Mouse (Mus musculus) kidney, postnatal 10 days (tissue): ENCODE results near the gene Pfkfb3.
A peak's percentile ranks its signal among the peaks of the same experiment; 100 is the strongest.
"Not testable (repeated sequence)": the region's sequence is repeated elsewhere in the genome, so short reads cannot be mapped to it uniquely, and the experiment has no call there.

Experiments used
- DNase-seq: peaks from one replicate; pipeline ENCODE4 v3.0.0; 2021; ENCODE audit warnings: mixed read lengths

Pfkfb3 gene

GRCm38 (mm10) chr2:11547609-11548008, 6.3 kb downstream of the Pfkfb3 start:
- DNase-seq, result no peak

GRCm38 (mm10) chr2:11546091-11546490, 7.8 kb downstream of the Pfkfb3 start:
- DNase-seq, result peak; percentile 70

- DNase-seq, result peak; percentile 9
Measured at GRCm38 (mm10) chr2:11545380-11545779, 8.5 kb downstream of the Pfkfb3 start.

GRCm38 (mm10) chr2:11544342-11544741, 9.5 kb downstream of the Pfkfb3 start:
- peak; percentile 7 for DNase-seq

GRCm38 (mm10) chr2:11543158-11543557, 10.7 kb downstream of the Pfkfb3 start:
- peak; percentile 12 for DNase-seq

DNA sequence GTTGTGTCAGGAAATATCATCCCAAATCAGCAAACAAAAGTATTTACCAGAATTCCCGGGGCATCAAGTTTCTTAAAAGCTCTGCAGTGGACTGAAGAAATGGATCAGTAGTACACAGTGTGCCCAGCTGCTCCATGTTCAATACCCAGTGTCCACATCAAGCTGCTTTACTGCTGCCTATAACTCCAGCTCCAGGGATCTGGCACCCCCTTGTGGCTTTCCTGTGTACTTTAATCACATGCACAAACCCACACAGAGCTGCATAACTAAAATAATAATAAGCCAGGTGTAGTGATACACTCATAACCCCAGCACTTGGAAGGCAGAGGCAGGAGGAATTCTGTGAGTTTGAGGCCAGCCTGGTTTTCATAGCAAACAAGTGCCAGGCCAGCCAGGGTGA, 11.2 kb downstream of the Pfkfb3 start:
- DNase-seq, result peak; percentile 87

GRCm38 (mm10) chr2:11542121-11542520, 11.8 kb downstream of the Pfkfb3 start:
- no peak for DNase-seq

DNA sequence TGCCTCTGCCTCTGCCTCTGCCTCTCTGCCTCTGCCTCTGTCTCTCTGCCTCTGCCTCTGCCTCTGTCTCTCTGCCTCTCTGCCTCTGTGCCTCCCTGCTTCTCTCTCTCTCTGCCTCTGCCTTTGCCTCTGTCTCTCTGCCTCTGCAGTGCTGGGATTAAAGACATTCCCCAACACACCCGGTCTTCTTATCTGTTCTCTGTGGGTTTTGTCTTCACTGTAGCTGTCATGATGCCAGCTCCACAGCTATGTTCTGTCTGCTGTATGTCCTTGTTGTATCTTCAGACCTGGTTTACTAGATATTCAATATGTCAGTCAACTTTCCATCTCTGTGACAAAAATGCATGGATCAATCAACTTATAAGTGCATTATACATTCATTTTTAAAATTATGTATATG, 12.3 kb downstream of the Pfkfb3 start:
- DNase-seq, result not testable (repeated sequence)

DNA sequence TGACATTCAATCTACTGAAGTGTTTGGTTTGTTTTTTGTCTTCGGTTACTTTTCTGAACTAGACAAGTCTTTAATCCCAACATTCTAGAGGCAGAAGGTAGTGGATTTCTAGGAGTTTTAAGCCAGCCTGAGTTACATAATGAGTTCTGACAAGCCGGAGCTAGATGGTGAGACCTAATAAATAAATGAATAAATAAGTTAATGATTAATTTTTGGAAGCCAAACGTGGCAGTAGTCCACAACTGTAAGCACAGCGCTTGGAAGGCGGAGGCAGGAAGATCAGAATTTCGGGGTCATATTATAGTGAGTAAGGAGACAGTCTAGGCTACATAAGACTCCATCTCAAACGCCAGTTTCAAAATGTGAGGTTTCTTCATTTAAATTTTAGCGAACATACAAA, 17.9 kb downstream of the Pfkfb3 start:
- no peak for DNase-seq

- DNase-seq, result peak; percentile 98
Measured at GRCm38 (mm10) chr2:11535412-11535928, 18.4 kb downstream of the Pfkfb3 start.

- DNase-seq, result no peak
Measured at GRCm38 (mm10) chr2:11534826-11535225, 19.1 kb downstream of the Pfkfb3 start.

- no peak for DNase-seq
Measured at GRCm38 (mm10) chr2:11530101-11530500, 23.8 kb downstream of the Pfkfb3 start.

- no peak for DNase-seq
Measured at GRCm38 (mm10) chr2:11526063-11526462, 27.8 kb downstream of the Pfkfb3 start.

GRCm38 (mm10) chr2:11524736-11525135, 29.1 kb downstream of the Pfkfb3 start:
- DNase-seq, result no peak

DNA sequence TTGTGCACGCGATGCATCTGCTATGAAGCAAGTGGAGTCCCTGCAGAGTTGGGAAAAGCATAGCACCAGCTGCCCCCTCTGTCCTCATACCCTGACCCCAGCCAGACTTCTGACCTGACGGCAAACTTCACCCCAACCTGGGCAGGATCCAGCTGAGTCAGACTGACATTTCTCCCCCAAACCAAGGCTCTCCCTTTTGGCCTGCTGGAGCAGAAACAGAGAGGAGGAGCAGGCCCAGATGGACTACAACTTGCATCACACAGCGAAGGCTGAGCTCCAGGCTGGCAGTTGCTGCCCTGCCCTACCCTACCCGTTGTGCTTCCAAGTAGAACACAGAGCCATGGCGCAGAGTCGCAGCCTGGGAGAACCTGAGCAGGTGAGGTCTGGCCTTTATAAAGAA, 32.1 kb downstream of the Pfkfb3 start:
- no peak for DNase-seq

DNA sequence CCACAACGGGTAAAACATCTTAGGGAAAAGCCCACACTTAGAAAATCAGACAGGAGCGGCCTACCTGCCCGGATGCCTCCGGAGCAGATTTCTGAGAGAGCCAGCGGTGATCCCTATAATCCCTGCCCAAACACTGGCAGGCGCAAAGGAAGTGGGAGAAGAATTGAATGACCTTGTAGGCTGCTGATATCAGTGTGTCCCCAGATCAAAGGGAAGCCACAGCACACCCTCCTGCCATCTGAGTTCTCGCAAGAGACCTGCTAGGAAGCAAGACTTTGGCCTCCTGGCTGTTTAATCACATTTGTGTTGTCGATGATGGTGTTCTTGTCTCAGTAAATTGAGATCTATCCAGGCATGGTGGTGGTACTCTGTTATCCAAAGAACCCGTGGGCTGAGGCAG, 33.1 kb downstream of the Pfkfb3 start:
- no peak for DNase-seq

- no peak for DNase-seq
Measured at GRCm38 (mm10) chr2:11515828-11516227, 38.0 kb downstream of the Pfkfb3 start.

DNA sequence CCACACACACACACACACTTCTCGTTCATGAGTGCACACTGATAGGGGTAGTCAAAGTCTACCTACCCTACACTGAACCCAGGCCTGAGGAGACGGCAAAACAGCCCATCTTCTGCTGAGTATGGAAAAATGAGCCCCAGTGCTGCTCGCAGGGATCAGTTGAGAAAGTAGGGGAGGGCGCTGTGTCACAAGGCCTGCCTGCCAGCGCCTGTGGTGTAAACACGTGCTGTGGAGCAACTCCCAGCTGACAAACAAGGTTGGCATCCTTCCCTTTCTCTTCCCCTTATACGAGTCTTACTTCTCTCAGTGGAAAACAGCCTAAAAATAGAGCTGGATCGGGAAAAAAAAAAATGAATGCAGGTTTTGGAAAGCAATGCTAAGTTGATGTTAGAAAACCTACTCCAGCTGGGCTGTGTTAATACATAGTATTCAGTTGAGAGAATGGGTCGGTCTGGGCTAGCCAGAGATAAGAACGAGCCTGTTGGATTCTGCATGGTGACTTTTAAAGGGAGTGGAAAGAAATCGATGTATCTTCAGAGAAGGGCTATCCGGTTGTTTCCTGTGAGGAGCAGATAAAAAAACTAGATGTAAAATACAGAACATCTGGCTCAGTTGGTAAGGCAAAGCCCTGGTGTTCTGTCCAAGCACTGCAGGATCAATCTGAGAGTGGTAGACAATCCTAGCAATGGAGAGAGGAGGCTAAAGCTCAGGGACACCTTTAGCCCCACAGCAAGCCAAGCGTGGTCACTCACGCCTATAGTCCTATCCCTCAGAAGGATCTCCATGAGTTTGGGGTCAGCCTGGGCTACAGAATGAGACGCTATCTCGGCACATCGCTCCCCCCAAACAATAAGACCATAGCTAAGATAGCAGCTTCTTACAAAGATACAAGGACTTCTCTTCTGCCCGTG, 40.6 kb downstream of the Pfkfb3 start:
- DNase-seq, result peak; percentile 55

- no peak for DNase-seq
Measured at GRCm38 (mm10) chr2:11512127-11512526, 41.8 kb downstream of the Pfkfb3 start.

DNA sequence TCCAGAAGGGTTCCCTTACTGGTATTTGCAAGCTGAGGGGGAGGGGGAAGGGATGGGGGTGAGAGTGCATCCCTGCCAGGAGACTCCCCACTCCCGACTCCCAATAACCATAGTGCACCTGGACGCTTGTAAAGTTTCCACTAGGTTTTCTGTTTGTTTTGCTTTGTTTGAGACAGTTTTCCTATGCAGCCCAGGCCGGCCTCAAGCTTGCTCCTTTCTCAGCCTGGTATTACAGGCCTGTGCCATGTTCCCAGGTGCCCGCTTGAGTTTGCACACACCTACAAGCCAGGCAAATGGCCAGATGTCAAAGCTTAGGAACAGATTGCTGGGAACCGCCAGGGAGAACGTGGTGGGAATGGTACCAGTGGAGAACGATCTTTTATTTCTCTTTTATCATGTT, 50.1 kb downstream of the Pfkfb3 start:
- no peak for DNase-seq

DNA sequence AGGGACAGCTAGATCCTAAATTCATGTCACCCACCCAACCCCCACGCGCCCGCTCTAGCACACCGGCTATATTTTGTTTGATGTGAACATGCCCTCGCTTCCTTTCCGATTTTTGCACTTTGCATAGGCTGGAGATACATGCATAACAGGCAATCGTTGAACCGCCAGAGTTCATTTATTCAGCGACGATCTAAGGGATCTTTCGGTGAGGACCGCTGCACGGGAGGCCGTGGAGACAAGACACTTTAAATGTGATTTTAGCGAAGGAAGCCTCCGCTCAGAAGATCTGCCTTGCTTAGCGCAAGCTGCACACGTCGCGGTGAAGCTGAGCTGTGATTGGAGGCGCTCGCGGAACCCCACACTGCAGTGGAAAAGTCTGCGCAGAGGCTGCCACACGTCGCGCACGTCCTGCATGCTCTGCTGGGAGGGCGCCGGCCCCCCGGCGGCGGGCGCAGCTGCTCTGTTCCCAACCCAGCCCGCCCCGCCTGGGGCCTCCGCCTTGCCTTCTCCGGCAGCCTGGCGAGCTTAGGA, 50.9 kb downstream of the Pfkfb3 start:
- peak; percentile 85 for DNase-seq

DNA sequence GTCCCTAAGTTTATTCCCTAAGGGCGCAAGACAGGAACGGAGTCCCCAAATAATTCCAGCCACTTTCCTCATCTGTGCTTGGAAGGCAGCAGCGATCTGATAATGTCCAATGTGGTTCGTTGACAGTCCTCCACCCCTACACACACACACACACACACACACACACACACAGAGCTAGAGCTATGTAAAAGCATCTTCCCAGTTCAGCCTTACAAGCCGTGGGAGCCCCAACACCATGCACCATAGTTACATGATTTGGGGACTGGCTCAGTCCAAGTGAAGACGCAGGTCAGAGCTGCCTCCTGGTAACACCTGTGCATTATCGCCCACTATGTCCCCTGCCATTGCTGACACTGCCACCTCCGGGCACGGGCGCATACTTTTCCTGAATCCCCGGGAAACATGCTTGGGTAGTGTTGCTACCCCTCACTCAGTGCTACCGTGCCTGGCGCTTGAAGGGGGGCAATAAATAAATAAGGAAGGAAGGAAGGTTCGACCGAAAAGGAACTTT, 51.6 kb downstream of the Pfkfb3 start:
- DNase-seq, result no peak

DNA sequence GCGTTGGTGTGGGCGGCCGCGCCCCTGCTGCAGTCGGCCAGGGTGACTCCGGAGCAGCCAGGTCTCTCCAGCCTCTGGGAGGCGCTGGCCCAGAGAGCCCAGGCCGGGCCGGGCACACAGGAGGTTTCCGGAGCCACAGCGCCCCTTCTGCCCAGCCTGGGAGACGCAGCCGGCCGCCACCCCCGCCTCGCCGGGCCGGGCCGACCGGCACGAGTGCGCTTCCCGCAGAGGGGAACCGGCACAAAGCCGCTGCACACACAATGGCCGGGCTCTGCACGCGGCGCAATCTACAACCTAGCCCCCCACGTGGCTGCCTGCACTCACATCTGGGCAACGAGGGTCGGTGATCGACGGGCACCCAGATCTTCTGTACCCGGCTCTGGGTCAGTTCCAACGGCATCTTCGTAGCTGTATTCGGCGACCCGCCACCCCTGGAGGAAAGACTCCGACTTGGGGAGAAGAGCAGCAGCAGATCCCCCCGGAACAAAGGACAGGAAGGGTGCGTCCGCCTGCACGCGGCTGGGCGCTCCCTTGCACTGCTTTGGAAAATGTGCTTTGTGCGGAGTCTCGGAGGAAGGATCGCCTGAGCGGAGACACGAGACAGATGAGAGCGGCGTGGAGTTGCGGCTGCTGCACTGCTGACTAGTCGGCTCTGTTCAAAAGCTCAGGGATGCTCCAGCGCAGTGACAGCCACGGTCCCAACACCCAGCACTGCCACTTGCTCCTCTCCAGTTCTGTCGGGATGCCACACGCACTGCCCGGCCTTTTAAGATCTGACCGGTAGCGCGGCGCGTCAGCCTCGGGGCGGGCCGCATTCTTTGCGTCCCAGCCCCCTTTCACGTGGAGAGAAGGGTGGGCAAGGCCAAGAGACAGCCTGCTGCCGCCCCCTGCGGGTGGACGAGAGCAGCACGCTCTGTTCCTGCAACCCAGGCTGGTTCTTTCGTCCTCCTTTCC, 52.3 kb downstream of the Pfkfb3 start:
- DNase-seq, result peak; percentile 95
